Mouse (Mus musculus) E14TG2a.4 (cell line): Measurements from ENCODE around the gene Rps19bp1.

Experiments
- CTCF ChIP-seq: conservative IDR thresholded peaks from 2 replicates; pipeline ENCODE4 v1.5.1; 2014; ENCODE audit warnings: low read length
- NANOG ChIP-seq: IDR thresholded peaks from 2 replicates; pipeline ENCODE4 v1.6.1; 2014; ENCODE audit warnings: borderline replicate concordance, low read length, mixed read lengths
- POU5F1 ChIP-seq: IDR thresholded peaks from 2 replicates; pipeline ENCODE4 v1.6.1; 2014; ENCODE audit warnings: low read length, borderline replicate concordance

- peak; percentile 76 for TF ChIP-seq CTCF
- no peak for TF ChIP-seq POU5F1
- TF ChIP-seq NANOG, result no peak
Measured at GRCm38 (mm10) chr15:80289436-80289835, 25.3 kb upstream of the Rps19bp1 start.
